Mouse (Mus musculus) kidney, adult 2 months (tissue): ENCODE results near the gene Vezt.

ENCODE experiments used
- CTCF ChIP-seq: fragments of 200-500 bp; conservative IDR thresholded peaks from 2 replicates; pipeline ENCODE4 v1.5.1; 2011; ENCODE audit warnings: low read depth, mild to moderate bottlenecking, control low read depth, low read length, moderate library complexity, mixed read lengths; ENCODE audit not compliant: insufficient read depth, insufficient read length
- POLR2A ChIP-seq: fragments of 200-500 bp; IDR thresholded peaks from one replicate; pipeline ENCODE4 v1.6.1; 2011; ENCODE audit warnings: low read depth, low read length, control low read depth

- TF ChIP-seq CTCF (no peak), POLR2A (no peak)
These were observed 36.0 kb upstream of the Vezt start for GRCm38 (mm10) chr10:94071641-94072040.
